Mouse (Mus musculus): Measurements from ENCODE around the gene Olfr1419.
A peak's percentile ranks its signal among the peaks of the same experiment; 100 is the strongest.
"Not testable (repeated sequence)": the region's sequence is repeated elsewhere in the genome, so short reads cannot be mapped to it uniquely, and the experiment has no call there.

The Olfr1419 gene

GRCm38 (mm10) chr19:11875006-11875405 is at the start of gene Olfr1419:
Gene Olfr1419 (minus strand): TSS chr19:11875106.
- DNase-seq (ENCODE audit: low spot score) = no peak

- not testable (repeated sequence) for DNase-seq (ENCODE audit: low spot score)
Observed at GRCm38 (mm10) chr19:11922515-11922914, 47.6 kb upstream of the Olfr1419 start.

- DNase-seq (ENCODE audit: low spot score) = no peak
Observed at GRCm38 (mm10) chr19:11922068-11922467, 47.2 kb upstream of the Olfr1419 start.

- no peak for DNase-seq (ENCODE audit: low spot score)
Observed at GRCm38 (mm10) chr19:11915804-11916203, 40.9 kb upstream of the Olfr1419 start.

- peak; percentile 80 for DNase-seq (ENCODE audit: low spot score)
Observed at GRCm38 (mm10) chr19:11912533-11913121, 37.7 kb upstream of the Olfr1419 start.

- DNase-seq (ENCODE audit: low spot score) = peak; percentile 98
Observed at GRCm38 (mm10) chr19:11912037-11912532, 37.2 kb upstream of the Olfr1419 start, which contains the start of gene Patl1. Gene Patl1 (plus strand): TSS chr19:11912399.

GRCm38 (mm10) chr19:11911603-11912002 is 36.7 kb upstream of the Olfr1419 start:
- DNase-seq (ENCODE audit: low spot score) = no peak

- DNase-seq (ENCODE audit: low spot score) = no peak
Observed at GRCm38 (mm10) chr19:11911021-11911420, 36.1 kb upstream of the Olfr1419 start.

- no peak for DNase-seq (ENCODE audit: low spot score)
Observed at GRCm38 (mm10) chr19:11886265-11886664, 11.4 kb upstream of the Olfr1419 start, which contains the start of gene Olfr1420. Gene Olfr1420 (plus strand): TSS chr19:11886565.

GRCm38 (mm10) chr19:11878404-11878803 is 3.5 kb upstream of the Olfr1419 start:
- not testable (repeated sequence) for DNase-seq (ENCODE audit: low spot score)

GRCm38 (mm10) chr19:11867837-11868236 is 7.1 kb downstream of the Olfr1419 start:
- DNase-seq (ENCODE audit: low spot score) = no peak

GRCm38 (mm10) chr19:11860966-11861365 is 13.9 kb downstream of the Olfr1419 start, which contains the start of gene Olfr1418:
Gene Olfr1418 (minus strand): TSS chr19:11861066.
- DNase-seq (ENCODE audit: low spot score) = no peak

GRCm38 (mm10) chr19:11856506-11856905 is 18.4 kb downstream of the Olfr1419 start:
- DNase-seq (ENCODE audit: low spot score) = no peak

- no peak for DNase-seq (ENCODE audit: low spot score)
Observed at GRCm38 (mm10) chr19:11854821-11855220, 20.1 kb downstream of the Olfr1419 start.

- no peak for DNase-seq (ENCODE audit: low spot score)
Observed at GRCm38 (mm10) chr19:11852652-11853051, 22.3 kb downstream of the Olfr1419 start.

GRCm38 (mm10) chr19:11846333-11846732 is 28.6 kb downstream of the Olfr1419 start:
- DNase-seq (ENCODE audit: low spot score) = no peak

GRCm38 (mm10) chr19:11839119-11839518 is 35.8 kb downstream of the Olfr1419 start, which contains the start of gene Olfr1417:
Gene Olfr1417 (minus strand): TSS chr19:11839219.
- no peak for DNase-seq (ENCODE audit: low spot score)

- DNase-seq (ENCODE audit: low spot score) = no peak
Observed at GRCm38 (mm10) chr19:11823346-11824065, 51.4 kb downstream of the Olfr1419 start.

GRCm38 (mm10) chr19:11820211-11820610 is 54.7 kb downstream of the Olfr1419 start:
- no peak for DNase-seq (ENCODE audit: low spot score)

GRCm38 (mm10) chr19:11819800-11820199 is 55.1 kb downstream of the Olfr1419 start:
- peak; percentile 86 for DNase-seq (ENCODE audit: low spot score)

- DNase-seq (ENCODE audit: low spot score) = no peak
Observed at GRCm38 (mm10) chr19:11819143-11819700, 55.7 kb downstream of the Olfr1419 start, which contains the start of gene Stx3. Gene Stx3 (minus strand): TSS chr19:11819403.

All from yolk sac, embryonic 10.5 days (tissue).